Mouse (Mus musculus): Measurements from ENCODE around the gene Rab11fip4.

- TF ChIP-seq MAFK (IDR thresholded peaks at IDR 0.05; ENCODE audit: insufficient read depth, low read depth, low read length) = no peak
- no peak for TF ChIP-seq ZC3H11A (IDR thresholded peaks at IDR 0.05; ENCODE audit: borderline replicate concordance, low read depth, low read length)
- TF ChIP-seq HCFC1 (IDR thresholded peaks at IDR 0.05; ENCODE audit: borderline replicate concordance, insufficient read depth, low read length) = no peak
- TF ChIP-seq ZNF384 (IDR thresholded peaks at IDR 0.05; ENCODE audit: low read depth, low read length) = no peak
These were observed 90.8 kb downstream of the Rab11fip4 start for GRCm38 (mm10) chr11:79681798-79682197.

Measured in ES-E14 (cell line).